Mouse (Mus musculus) adrenal gland, adult (tissue): ENCODE measurements around the gene Neil1.
A peak's percentile ranks its signal among the peaks of the same experiment; 100 is the strongest.

ENCODE experiments used
- DNase-seq, 2 experiments: peaks; one replicate each; pipeline ENCODE4 v3.0.0; 2022 to 2023; ENCODE audit warnings: low spot score in 1 of 2; ENCODE audit not compliant: inconsistent age in 2 of 2

Neil1 gene

DNA sequence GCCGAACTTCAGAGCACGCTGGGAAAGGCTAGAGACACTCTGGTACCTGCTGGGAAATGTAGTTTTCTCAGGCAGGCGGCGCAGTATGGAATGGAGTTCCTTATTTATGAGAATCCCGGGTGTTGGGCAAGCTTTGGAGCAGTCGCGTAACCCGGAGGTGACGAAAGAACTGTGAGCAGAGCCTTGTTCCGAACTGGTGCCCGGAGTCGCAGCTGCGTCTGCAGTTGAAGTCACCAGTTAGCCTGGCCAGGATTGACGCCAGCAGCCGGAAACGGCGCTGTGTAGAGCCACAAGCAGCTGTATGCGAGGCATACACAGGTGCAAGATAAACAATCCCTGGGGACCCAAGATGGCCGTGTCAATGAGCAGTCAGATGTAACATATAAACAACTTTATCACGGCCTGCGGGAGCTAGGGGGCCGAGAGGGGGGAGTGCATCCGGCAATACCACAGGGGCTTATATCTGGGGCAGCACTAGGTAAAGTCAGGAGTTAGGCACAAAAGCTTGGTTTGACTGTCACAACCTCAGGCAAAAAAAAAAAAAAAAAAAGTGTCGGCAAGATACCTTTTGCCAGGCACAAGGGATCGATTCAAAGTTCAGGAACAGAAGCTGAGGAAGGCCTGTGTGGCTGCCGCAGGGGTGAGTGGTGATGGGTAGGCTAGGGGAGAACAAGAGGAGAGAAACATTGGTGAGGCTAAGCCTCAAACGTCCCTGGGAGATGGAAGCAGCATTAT lies at the start of gene Neil1:
Gene Neil1 (minus strand): TSS at position 162 of the 735 bp plus-strand sequence.
- DNase-seq = peak; percentile 90 to 97

DNA sequence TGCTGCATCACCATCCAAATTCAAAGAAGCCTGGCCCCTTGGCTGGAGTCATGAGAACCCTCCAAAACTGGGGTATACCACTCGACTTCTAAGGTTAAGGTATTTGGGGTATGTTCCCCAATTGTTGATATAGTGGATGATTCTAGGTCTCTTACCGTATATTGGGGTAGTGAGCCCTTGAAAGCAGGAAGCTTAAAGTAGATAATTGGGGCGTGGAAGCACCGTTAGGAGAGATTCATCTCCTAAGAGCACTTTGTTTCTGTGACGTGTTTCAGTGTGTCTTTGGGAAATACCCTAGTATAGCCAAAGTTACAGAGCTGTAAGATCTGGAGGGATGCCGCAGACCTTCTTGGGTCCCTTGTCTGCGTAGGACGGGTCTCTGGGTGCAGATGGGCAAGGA lies 49.3 kb upstream of the Neil1 start:
- no peak for DNase-seq

DNA sequence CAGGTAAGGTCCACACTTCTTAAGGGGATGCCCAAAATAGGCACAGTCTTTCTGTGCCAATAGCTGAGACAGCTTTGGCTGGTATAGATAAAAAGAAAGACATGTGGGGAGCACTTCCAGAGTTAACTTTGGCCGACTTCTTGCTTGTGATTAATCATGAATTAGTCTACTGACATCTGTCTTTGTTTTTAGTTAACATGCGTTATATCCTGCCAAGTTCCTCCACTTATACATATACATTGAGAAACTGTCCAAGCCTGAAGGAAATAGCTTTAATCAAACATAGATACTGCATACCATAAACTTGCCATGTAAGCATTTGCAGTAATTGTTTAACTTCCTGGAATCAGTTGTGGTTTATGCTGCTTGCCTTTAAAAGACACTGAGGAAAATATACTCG lies 48.6 kb upstream of the Neil1 start:
- no peak for DNase-seq

DNA sequence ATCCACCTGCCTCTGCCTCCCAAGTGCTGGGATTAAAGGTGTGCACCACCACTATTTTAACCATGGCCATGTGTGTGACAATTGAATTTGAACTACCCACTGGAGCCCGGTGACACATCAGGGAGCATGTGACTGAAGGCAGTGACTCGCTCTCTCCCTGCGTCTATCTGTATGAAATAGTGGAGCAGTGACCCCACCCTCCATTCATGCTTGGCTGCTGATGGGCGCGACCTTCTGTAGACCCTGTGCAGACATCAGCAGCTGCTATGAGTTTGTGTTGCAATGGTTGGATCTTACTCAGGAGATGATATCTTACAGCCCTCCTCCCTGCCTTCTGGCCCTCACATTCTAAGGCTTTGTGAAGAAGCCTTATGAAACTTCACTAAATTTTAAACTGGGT lies 20.3 kb upstream of the Neil1 start:
- peak in 1 of 2 experiments; percentile 23 for DNase-seq

DNA sequence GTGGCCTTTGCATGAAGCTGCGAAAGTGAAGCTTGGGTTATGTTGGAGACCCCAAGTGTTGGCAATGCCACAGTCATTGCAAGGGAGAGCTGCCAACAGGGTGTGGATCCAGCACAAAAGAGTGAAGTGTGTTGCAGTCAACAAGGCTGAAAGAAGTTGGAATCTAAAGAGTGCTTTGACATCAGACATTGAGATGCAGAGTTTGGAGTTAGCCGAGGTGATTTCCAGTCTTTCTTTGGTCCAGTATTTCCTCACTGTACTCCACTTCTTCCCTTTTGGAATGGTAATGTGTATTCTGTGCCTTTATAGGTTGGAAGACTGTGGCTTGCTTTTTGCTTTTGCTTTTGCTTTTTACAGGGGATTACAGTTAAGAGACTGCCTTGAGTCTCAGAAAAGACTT lies 18.1 kb upstream of the Neil1 start:
- no peak for DNase-seq

DNA sequence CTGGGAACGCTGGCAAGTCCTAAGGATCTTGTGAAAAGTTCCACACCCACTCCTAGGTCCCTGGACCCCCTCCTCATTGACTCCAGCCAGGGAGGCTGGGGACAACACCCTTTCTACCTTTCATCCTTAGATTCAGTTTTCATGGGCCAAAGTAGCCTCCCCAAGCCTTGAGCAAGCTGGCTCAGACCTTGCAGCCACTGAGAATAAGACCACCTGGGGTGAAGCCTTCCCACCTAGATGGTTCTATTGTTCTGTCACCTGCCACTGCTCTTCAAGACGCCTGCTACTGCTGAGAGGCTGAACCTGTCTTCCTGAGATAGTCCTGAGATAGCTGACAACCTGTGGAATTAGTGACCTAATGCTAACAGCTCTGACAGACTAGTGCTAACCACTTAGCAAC lies 15.0 kb upstream of the Neil1 start:
- DNase-seq = no peak

DNA sequence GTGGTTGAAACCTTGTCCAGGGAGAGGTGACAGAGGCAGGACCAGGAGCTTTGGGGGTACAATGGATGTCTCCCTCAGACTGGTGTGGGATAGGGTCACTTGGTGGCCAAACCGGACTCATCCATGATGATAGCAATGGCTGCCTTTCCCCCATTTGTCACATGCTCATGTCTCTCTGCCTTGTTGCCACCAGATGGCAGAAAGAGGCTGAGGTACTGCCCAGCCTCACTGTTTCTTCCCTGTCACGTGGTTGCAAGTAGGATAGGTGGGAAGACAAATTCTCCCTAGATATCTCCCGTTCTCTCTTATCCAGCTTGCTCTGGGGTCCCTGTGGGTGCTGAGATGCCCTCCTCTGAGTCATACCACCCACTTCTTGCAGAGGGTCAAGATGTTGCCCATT lies 14.4 kb upstream of the Neil1 start:
- DNase-seq = peak; percentile 13 to 51

DNA sequence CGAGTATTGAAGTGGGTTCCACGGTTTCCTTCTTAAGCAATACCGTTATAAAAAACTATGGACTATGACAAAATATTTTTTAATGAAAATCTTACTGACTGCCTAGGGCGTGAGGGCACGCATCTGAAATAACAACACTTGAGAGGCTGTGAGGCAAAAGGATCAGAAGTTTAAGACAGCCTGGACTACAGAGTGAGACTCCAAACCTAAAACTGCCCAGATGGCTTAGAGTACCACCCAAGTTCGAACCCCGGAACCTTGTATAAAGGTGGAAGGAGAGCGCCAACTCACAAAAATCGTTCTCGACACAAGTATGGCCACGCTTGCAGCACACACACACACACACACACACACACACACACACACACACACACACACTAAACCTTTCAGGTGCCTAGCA lies 10.4 kb upstream of the Neil1 start:
- no peak for DNase-seq

DNA sequence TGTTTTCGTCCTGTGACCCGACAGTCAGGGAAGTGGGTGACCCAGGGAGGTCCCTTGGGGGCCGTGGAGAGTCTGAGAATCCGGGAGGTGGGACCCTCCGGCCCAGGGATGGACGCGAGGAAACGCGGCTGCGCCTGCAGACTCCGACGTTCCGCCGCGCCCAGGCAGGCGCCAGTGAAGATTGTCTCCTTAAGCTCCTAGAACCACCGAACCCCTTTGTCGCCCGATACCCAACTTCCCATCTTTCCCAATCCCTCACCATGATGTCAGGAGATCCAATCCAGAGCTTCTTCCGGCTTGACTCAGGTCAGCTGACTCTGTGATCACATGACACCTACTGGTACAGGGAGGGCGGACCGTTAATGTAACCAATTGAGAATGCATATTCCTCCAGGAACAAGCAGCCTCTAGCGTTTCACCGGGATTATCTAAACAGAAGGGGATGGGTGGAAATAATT lies 9.9 kb upstream of the Neil1 start, which contains the start of gene Commd4:
Gene Commd4 (minus strand): TSS at position 319 of the 458 bp plus-strand sequence.
- peak; percentile 92 to 97 for DNase-seq

DNA sequence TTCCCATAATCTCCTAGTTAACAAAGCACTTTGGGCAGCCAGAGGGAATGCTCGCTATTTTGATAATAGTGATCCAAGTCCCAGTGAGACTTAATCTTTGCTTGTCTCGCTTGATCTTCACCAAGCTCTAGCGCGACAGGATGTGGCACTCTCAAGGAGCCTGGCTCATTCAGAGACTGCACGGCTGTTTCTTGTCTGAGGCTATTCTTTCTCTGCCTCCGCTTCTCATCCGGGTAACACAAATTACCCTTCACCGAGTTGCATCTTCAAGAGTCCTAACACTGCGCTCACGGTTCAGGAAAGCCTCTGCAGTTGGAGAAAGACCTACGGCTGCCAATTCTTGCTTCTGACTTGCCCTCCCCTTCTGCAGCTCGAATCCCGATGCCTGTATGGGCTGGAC lies 9.4 kb upstream of the Neil1 start:
- peak in 1 of 2 experiments; percentile 19 for DNase-seq

DNA sequence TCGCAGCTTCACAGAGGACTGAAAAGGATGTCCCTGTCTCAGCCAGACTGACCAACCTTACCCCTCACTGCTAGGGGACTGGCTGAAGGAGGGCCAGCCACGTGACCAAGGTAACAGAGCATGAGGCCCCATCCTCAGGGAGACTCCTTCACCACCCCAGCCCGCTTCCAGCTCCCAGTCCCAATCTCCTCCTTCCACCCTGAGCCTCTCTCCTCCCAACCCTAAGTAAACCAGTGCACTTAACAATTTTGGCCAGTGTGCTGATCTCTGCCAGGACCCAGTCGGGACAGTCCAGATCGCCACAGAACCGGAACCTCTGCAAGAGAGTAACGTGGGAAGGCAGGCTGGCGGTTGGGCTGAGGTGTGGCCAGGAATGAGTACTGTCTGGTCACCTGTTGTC lies 8.7 kb upstream of the Neil1 start:
- DNase-seq = peak in 1 of 2 experiments; percentile 19

DNA sequence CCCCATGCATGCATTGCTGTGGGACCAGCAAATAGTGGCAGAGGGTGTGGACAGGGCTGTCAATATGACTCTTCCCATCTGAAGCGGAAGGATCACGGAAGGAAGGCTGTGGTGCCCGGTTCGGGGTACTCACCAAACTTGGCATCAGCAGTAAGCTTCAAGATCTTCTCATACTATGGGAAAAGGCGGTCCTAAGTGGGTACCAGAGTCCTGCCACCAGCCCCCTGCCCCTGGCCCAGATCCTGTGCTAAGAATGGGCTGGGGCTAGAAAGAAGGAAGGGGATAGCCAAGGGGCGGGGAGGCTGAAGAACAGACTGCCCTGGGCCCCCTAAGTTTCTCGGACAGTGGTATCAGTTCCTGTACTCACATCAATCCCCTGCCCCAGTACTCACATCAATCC lies 8.3 kb upstream of the Neil1 start:
- no peak for DNase-seq

DNA sequence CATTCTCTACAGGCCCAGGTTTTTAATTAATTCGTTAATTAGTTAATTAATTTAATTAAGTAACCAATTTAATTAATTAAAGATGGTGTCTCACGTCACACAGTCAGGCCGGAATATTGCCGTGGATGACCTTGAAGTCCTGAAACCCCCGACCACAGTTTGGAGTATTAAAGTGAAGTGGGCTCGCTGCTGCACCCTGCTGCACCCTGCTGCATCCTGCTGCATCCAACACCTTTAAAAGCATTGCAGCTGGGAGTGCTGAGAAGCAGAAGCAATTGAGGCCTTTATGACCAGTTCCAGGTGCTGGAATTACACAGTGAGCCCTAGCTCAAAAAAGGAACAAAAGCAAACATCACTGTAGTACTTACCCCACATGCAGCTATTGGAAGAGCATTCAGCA lies 4.2 kb upstream of the Neil1 start:
- no peak for DNase-seq

DNA sequence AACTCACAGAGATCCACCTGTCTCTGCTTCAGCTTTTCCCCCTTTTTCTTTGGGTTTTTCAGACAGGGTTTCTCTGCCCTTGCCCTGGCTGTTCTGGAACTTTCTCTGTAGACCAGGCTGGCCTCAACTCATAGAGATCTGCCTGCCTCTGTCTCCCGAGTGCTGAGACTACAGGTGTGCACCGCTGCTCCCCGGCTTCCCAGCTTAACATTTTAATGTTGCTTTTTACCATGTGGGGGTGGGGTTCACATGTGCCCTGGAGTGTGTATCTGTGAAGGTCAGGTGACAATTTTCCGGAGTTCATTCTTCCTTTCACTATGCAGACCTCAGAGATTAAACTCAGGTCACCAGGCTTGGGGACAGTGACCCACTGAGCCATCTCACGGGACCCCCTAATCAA lies 2.1 kb upstream of the Neil1 start:
- DNase-seq = peak in 1 of 2 experiments; percentile 16

DNA sequence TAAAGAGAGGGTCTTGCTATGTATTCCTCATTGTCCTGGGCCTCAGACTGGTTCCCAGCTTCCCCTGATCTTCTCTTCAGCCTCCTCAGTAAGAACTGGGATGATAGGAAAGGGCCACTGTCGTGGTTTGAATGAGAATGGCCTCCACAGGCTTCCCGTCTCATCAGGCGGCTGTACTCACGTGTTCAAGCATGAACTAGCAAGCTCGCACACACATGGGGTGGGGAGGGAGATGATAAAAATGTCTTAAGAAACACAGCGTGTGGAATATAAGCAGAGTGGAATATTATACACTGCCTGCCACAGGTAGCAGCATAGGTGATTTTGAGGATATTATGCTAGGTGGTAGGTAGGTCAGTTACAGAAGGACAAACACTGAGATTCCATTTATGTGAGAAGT lies 916 bp upstream of the Neil1 start:
- peak in 1 of 2 experiments; percentile 34 for DNase-seq

DNA sequence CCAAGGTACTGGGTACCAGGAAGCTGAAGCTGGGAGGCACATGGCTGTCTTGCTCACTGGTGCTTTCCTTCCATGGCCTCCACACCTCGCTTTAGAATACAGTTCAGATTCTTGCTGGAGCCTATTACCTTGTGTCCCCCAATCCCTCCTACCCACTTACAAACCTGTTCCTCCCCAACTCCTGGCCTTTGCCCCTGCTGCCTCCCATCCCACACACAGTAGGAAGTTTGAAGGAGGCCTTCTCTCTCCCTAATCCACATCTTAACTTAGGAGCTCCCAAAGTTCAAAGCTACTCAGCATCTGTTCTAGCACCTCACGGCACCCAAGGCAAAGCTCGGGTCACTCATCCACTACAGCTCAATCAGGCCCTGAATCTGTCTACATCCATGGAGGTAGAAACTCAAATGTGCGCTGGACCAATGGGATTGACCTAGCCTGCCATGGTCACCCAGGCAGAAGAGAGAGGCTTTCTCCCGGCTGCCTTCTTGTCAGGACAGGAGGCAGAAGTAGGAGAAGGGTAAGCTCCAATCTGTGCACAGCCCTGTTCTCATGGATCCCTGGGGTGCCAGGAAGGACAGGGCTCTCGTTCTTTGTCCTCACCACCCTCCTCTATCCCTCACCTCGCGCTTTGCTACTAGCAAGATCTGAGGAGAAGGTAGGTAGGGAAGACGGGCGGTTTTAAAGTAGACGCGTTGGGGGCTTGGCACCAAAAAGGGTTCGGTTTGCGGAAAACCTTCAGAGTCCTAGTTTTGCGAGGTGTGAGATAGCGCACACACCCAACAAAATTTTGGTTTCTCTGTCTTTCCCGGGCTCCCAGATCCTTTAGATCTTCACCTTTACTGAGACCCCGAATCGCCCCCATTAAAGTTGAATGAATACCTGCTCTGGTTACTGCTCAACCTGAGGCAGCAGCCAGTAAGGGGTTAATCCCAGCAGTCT lies 631 bp downstream of the Neil1 start:
- peak; percentile 48 to 77 for DNase-seq

DNA sequence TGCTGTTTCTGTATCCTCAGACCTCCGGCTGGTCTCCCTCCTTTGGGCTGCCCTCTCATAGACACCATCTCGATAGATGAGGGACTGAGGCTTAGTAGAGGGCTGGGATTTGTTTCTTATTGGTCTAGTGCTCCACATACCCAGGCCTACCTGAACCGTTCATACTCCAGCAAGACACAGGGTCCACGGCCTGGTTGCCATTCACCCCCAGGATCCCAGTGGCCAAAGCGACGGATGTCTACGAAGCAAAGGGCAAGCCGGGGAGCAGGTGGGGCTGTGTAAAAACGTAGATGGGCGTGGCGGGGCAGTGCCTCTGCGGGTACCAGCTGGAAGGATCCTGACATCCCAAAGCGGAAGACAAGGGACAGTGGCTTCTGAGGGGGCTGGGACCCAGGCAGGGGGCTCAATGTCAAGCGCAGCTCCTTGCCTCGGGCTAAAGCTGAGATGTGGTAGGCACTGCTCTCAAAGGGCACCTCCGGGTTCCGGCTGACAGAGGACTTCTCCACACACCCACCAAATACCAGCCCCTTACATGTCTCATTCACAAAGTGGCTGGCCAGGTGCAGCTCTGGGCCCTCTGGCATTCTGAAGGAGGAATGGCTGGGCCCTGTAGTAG lies 1.5 kb downstream of the Neil1 start:
- peak in 1 of 2 experiments; percentile 40 for DNase-seq

DNA sequence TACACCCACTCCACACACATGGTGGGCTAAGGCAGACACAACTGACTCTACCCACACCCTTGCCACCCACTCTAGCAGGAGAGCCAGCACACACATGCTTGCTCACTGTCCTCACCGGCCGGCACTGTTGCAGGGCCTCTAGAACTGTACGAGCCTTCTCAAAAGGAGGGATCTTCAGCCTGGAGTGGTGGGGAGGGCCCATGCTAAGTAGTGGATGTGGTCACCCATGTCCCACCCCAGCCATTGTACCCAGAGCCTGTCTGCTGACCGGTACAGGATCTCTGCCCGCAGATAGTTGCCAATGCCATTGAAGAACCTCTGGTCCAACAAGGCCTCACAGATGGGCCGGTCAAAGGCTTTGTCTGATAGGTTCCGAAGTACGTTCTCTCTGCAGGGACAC lies 3.3 kb downstream of the Neil1 start:
- DNase-seq = no peak

DNA sequence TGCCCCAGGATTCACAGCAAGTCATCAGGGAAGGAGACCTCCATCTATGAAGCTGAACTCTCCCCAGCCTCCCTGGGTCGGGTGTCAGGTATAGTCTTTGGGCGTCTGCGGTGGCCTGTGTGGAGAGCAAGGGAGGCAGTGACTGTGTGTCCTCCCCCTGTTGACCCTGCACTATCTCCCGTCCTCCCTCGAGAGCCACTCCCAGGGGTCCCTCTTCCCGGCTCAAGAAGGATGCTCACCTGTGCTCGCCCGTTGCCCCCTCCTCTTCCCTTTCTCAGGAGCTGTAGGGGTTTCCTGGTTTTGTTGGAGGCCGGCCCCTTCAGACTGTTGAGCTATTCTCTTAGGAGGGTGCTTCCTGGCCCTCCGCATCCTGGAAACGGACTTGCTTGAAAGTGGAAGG lies 4.9 kb downstream of the Neil1 start:
- peak in 1 of 2 experiments; percentile 27 for DNase-seq

DNA sequence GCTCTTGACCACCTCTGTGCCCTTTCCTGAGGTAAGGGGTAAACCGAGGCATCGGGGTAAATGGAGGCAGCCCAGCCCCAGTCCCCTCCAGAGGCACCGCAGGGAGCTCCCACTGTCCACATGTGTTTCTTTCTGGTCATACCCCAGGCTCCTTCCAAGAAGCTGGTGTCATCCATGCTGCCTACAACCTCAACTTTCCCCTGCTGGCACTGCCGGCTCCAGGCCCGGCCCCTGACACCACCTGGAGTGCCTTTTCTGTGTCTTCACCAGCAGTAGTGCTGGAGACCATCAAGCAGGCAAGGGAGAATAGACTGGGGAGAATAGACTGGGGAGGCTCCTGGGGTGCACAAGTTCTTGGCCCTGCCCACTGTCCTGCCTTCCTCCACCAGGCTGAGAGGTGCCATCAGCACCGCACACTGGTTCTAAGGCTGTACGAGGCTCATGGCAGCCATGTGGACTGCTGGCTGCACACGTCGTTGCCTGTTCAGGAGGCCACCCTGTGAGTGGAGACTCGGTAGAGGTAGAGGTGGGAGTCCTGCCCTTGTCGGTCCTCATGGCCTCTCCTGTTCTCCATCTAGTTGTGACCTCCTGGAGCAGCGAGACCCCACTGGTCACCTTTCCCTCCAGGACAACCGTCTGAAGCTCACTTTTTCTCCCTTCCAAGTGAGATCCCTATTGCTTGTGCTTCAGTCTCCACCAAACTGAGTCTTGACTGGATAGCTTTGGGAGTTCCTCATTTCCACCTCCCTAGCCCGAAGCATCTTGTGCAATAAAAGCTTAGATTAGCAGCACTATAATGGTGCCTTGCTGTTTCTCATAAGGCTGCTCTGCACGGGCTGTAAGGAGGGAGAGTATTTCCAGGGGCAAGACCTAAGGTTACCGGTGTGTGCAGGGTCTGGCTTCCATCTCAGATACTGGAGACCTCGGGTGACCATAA lies 6.4 kb downstream of the Neil1 start:
- peak in 1 of 2 experiments; percentile 18 for DNase-seq
